Mouse (Mus musculus): ENCODE results near the gene Myadml2.

Myadml2 gene

DNA sequence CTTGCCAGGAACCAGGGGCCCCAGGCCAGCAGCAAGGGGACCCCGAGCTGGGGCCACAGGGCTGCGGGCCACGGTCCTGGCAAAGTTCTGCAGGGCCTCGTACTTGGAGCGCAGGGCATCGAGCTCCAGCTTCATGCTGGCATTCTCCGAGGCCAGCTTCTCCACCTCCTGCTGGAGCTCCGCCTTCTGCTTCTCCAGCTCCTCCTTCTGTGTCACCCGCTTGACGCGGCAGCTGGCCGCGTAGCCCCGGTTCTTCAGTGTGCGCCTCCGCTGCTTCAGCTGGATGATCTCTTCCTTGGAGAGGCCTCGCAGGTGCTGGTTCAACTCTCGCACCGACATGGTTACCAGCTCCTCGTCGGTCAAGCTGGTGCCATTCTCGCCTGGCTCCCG lies 18.6 kb downstream of the Myadml2 start:
- DNase-seq = peak; percentile 47 to 54

DNA sequence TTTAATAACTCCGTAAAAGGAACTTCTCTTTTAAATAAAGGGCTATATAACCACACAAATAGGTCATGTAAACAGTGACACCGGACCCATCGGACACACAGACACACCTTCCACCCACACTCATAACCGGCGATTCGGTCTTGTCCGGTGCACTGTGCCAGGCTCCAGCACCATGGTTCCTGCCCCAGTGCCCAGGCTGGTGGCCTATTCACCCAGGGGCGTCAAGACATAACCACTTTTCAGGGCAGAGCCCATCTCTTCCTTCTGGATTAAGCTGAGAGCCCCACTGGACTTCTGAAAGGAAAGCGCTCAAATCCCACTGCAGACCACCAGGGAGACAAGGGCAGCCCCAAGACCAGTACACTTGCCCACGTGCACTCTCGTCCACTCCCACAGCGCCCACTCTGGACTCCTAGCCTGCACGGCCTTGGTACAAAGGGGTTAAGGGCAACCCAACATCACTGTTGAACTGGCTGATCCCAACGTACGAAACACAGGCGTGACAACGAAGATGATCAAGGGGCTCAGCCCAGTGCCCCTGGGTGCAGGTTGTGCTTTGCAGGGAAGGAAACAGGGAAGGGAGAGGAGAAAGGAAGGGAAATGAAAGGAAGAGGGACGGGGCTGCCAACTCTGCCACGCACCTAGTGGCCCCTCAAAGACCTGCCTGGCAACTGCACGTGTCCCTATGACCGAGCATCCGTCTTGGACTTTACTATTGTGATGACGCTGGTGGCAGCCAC lies 19.2 kb downstream of the Myadml2 start:
- peak in 1 of 2 experiments; percentile 22 for DNase-seq

DNA sequence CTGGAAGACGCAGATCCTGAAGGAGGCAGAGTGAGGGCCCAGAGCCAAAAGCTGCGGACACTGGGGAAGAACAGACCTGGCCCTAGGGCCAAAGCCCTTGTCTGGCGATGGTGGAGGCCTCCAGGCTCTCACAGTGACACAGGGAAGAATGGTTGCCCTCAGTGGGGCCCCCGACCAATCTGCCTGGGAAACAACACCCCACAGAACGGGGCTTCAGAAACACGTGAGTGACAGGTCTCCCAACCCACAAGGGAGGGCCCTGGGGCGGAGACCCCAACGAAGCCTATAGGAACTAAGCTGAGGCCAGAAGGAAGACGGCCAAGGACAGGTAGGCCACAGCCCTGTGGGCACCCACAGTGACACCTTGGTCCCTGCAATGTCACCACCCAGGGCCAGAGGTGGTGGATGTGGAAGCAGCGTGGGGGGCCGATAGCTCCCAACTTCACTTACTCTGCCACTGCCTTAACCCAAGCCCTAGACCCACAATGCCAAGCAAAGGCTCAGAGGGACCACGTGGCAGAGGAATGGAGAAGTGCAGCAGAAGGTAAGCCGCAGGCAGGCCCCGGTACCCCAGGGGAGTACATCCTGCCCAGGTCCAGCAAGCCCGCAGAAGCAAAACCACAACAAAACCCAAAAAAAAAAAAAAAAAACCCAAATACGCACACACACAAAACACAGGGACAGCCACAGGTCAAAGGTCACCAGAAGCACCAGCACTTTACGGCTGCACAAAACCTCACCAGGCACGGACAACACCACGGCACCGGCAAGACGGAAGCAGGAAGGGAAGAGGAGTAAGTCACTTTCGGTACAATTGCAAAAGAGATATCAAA lies 20.3 kb downstream of the Myadml2 start:
- DNase-seq = peak; percentile 61 to 62

DNA sequence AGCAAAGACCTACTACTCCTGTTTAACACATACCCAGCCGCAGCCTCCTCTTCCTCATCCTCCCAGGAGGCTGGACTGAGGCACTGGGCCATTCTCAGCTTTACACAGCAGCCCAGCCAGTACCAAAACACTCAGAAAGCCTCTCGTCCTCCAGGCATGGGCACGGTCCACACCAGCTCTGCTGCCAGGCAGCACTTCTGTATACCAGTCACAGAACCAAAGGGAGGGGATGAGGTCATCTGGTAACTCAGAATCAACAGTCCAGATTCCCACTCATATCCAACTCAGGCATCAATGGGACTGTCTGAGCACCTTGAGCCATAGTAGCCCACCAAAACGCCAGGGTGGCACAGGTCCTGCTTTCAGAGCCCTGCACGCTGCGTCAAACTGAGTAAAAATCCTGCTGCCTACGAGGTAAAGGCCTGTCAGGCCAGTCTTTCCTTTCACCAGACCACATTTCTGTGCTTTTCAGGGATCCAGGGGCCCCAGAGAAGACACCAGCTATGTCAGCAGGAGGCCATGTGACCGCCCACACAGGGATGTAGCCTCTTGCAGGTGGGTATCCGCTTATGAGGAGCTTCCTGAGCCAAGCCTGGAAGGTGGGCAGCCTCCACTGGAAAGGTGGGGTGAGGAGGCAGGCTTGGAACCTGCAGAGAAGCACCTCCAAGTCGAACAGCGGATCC lies 21.0 kb downstream of the Myadml2 start:
- DNase-seq = no peak

DNA sequence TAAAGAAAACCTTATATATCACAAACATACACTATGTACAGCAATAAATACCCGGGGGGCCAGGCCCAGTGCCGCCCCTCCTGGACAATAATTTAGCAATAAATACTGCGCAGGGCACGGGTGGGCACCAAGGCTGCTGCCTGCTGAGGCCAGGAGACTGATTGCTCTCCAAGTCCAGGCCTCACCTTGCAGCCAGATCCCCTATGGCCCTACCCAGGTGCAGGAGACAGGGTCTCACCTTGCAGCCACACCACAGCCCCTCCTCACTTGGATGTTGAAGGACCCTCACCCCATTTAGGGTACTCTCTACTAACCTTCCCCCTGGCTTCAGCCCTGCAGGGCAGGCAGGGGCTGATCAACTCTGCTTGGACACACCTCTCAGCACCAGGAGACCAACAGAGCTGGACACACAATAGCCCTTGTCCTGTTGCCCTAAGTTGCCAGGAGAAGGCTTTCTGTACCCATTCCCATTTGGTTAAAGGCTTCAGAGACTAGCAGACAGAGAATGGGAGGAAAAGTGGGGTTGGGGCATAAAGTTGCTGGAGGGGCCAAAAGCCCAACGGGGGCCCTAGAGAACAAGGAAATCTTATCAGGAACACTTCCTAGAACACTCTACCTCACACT lies 22.7 kb downstream of the Myadml2 start, which contains the start of gene Sirt7:
Sirt7 (minus strand) TSS at position 89 of the 624 bp plus-strand sequence.
- no peak for DNase-seq

DNA sequence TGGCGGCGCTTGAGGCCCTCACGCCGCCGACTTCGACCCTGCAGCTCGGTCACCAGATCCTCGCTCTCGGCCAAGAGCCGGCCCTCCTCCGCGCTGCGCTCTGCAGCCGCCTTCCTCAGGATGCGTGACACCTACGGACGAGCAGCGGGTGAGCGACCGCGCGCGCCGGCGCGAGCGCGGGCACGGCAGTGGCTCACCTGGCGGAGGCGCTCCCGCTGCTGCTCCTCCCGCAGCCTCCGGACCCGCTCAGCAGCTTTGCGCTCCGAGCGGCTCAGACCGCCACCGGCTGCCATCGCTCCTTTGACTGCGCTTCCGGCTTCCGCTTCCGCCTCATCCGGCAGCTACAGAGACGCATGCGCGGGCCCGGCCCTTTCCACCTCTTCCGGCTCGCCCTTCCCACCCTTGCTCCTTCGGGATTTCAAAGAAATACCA lies 23.3 kb downstream of the Myadml2 start:
- DNase-seq = peak; percentile 76 to 82

DNA sequence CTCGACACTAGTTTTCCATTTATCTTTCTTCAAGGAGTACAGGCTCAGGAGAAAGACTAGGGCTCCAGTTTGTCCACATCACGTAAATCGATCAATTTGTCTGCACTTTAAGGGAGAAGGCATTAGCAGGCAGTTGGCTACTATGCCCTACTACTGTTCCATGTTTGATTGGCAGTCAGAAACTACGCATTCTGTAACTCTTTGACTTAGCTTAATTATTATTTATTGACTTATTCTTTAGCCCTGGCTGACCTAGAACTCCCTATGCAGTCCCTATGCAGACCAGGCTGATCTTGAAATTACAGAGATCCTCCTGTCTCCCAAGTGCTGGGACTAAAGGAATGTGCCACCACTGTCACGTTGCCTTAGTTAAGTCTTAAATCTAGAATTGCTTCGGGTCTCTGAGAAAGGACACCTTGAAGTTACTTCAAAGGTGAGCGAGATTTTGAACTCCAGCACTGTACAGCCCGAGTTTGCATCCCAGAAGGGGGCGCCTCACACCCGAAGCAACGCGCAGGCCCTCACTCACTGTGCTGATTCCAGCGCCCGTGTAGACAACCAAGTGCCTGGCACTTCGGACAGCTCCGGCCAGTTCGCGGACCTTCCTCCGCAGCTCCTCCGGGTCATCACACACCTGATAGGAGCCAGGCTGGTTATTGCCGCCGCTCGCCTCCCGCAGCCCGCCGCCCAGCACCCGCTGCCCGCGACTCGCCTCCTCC lies 23.8 kb downstream of the Myadml2 start:
- DNase-seq = peak; percentile 56 to 72

DNA sequence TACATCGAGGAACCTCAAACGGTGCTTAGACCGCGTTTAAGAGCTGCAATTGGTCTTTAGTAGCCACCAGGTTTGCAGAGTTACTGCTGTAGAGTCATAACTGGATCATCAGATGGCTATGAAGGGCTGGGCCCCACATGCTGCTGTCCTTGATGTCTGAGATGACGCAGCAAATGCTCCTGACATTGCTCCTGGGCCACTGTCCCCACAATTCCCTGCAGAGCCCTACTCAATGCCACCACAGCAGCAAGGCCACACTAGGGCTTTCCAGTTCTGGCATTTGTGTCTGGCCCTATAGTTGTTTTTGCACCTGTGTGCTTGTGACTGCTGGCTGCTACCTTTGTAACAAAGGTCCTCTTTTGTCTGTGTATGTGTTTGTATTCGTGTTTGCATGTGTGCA lies 25.2 kb downstream of the Myadml2 start:
- no peak for DNase-seq

DNA sequence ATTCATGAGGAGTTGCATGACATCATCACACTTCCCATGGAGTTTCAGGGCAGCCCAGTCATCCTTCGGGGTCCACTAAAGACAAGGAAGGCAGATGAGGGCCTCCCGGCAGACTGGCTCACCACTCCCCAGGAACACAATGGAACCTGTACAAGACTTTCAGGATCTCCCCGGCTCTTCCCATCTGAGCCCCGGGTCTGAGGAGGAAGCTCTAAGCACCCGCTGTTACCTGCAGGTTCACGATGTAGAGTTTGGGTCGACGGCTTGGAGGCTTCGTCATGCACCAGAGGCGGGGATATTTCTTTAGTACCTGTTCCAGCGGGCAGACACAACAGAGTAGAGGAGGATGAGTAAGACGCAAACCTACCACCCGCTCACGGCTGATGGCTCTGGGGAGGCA lies 27.8 kb downstream of the Myadml2 start:
- DNase-seq = no peak

DNA sequence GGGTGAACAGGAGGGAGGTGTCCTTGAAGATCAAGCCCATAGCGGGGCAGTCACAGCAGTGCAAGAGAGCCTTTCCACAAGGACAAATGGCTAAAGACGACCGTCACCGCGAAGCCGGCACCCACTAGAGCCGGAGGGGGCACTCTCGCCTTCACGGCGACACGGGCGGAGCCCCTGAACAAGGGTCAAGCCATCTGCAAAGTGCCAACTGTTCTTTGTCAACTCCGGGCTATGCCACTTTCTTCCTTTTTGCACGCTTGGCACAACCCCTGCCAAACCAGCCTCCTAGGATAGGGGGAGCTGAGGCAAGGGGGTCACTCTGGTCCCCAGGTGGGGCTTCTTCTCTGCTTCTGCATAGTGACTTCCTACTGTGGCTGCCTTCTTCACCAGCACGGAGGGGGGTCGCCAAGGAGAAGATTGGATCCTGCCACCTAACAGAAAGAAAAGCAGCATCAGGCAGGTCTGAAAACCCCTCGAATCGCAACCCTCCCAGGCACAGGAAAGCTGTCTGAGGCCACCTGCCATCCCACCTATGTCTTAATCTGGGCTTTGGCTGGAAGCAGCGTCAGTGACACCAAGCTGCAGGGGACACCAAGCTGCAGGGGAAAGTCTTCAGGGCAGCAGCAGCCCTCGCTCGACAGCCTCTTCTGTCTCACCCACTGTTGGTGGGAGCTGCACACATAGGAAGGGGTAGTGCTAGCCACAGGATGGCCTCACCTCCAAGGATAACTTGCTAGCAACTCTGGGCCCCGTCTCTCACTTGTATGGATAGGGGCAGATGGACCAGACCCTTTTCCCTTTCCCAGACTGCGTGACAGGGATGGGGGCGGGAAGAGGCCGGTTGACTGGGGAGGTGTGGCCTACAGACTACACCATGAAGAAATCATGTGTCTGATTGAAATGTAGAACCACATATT lies 29.1 kb downstream of the Myadml2 start:
- no peak for DNase-seq

DNA sequence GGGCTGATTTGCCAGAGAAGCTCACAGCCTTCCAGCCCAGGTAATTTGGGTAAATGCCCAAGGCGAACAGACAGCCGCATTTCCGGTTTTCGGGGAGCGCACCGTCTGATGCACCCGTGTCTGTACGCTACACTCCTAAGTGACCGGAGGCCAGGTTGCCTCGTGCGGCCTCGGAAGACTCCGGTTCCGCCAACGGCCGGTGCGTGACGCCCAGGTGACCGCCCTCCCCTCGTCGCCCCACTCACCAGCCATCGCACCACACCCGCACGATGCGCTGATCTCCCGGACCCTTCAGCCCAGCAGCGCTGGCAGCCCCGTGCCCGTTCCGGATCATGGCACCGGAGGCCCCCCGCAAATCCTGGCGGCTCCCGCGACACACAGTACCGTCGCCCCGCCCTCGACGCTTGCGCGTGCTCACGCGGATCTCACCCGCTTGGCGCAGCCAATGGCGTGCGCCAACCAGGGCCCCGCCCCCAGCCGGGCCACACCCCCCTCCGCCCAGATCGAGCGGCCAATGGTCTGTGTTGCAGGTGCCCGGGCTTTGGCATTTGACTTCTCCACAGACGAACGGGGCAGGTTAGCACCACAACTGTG lies 30.3 kb downstream of the Myadml2 start, which contains the start of gene Pcyt2:
Pcyt2 (minus strand) TSS at position 418 of the 594 bp plus-strand sequence.
- DNase-seq = peak; percentile 86 to 93

DNA sequence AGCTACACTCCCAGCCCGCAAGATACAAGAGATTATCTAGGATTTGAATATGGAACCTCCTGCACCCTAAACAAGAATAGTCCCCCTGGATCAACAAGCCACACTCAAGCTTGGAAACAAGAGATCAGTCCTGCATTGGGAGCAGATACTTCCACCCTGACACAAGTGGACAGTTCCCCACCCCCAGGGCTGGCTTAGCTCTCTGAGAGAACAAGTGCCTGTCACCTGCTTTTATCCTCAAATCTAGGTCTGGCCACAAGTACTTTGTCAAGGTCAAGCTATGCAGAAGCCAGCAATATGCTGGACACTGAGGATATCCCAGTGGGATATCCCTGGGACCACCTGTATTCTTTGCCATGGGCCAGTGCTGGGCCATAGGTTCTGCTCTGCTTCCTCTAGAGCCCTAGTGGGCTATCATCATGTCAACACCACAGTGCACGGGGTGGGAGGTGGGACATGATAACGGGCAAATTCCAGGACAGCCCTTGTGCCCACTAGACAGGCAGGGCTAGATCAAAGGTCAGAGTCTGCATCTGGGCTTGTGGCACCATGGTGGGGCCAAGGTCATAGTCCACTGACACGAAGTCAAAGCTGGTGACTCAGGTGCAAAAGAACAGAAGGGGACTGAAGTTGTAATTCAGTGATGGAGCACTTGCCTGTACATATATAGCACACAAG lies 31.2 kb downstream of the Myadml2 start:
- no peak for DNase-seq

DNA sequence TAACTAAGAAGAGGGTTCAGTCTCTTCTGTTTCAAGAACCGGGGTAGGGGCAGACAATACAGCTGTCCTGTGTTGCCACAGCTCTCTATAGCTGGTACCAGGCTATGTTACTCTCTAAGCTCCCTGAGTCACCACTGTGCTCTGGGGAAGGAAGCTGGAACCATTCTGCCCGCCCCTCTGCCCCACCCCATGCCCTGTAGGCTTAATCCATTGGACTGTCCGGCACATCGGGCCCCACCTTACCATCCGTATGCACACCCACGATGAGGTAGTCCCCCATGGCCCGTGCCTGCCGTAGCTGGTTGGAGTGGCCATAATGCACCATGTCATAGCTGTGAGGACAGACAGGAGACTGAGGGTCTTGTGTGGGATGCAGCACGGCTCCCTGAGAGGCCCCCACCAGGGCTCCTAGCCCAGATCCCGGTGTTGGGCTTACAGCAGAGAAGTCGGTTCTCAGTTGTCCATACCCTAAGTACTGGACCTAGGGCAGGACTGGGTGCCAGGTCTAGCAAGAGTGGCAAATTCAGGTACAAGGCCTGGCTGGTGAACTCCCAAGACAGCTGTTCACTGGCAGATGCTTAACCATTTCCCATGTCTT lies 32.3 kb downstream of the Myadml2 start:
- DNase-seq = no peak

DNA sequence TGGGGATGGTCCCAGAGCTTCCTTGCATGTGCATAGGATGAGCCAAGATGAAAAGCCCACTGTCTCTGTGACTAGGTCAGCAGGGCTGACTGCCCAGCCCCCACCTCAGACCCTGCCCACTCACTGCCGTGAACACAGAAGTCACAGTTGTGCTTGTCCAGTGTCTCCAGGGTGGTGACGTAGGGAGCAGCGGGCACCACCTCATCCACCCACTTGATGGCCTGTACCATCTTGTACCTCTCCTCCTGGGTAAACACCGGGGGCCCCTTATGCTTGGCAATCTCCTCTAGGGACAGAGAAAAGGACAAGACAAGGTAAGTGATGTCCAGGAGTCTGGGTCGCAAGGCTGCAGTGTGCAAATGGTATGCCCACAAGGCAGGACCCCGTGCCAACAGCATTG lies 32.8 kb downstream of the Myadml2 start:
- no peak for DNase-seq

DNA sequence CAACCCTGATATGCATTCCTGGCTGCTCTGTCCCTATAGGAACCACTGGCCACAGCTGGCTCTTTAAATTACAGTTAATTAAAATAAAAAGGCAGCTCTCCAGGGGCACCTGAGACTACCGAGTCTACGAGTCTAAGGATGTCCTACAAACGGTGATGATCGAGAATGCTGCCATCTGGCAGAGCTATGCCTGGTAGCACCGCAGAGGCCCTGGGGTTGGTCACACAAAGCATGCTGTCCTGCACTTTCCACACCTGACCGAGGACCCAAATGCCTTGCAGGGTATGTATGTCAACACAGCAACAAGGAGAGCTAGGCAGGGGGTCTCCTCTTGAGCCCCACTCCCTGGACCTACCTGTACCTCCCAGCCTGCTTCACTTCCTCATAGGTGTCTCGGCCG lies 34.0 kb downstream of the Myadml2 start:
- DNase-seq = no peak

DNA sequence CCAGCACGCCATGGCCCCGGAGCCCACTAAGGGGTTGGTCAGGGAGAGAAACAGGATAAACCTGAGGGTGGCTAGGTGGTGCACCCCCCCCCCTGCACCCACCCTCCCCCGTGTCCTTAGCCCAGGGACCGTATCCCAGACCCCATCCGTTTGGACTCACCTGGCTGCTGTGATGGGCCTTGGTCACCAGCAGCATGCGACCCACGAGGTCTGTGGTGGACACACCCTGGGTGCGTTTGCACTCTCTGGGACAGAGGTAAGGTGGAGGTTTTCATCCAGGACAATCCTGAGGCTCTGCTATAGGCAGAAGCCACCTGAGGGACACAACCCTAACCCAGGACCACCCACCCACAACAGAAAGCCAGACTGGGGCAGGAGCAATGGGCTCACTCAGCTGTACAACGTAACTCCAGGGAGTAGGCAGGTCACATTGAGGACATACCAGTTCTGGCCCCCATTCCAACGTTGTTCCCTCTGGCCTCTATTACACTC lies 34.4 kb downstream of the Myadml2 start:
- DNase-seq = no peak

DNA sequence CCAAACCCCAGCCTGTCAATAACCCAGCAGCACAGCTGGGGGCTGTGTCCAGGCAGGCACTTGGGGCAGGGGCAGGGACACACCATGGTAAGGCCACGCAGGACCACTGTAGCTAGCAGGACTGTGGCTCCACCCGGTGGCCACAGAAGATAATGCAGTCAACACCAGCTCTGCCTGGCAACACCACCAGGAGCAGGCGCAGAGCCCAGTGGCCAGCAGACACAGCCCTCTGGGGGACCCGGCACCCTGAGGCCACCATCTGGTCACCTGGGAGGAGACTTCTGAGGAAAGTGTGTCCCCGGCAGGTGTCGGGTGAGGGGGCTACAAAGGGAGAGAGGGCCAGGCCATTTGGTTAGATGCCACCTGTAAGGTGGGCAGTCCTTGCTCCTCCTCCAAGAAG lies 35.2 kb downstream of the Myadml2 start:
- peak; percentile 47 to 66 for DNase-seq

DNA sequence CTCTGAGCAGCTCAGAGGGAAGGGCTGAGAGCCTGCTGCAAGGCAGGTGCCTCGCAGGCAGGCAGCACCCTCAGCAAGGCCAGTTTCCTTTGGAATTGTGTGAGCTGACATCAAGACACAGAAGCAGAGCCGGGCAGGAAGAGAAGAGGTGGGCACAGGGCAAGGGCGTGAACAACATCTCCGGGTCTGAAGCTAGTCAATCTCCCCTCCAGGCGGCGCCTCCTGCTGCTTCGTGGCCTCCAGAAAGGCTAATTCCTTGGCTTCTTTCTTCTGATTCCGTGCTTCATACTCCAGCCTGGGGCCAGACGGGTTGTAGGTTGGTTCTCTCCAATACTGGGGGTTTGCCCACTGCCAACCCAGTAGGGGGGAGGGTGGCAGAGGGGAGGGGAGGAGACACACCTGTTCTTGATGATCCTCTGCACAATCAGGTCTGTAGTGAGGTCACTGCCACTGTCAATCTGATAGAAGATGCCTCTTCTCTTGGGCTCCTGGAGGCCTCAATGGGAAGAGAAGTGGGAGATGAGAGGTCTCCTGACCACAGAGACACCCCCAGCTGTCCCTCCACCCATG lies 37.4 kb downstream of the Myadml2 start:
- DNase-seq = no peak

DNA sequence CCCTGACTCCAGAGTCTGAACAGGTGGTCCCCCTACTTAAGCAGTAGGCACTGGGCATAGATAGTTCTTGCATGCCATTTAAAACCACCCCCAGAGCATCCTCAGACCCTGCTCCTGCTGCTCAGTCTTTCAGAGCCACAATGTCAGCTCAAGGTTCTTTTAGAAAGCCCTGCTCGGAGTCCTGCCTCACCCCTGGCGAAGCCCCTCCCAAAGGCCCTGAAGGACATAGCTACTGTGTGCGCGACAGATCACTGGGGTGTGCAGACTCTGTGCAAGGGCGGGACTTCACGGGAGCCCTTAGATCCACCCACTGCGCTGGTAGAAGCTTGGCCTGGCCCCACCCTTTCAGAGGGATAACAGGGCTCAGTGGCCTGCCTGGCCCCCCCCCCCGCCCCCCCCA lies 38.7 kb downstream of the Myadml2 start:
- no peak for DNase-seq

All from spleen, adult 18-20 months (tissue).